Mouse (Mus musculus) T-helper 17 cell (primary cell): Measurements from ENCODE around the gene Cdkl4.

ENCODE experiments used
- in situ Hi-C, 2 experiments: fragments of 300-600 bp; cut with MboI, MseI; formaldehyde crosslinking; loops; 1 replicate in 1 of 2; 2 replicates in 1 of 2; pipeline ENCODE4 v1.15.1; 2025; ENCODE audit warnings: high pct_unique_total_duplicates in 2 of 2

The Cdkl4 gene

DNA sequence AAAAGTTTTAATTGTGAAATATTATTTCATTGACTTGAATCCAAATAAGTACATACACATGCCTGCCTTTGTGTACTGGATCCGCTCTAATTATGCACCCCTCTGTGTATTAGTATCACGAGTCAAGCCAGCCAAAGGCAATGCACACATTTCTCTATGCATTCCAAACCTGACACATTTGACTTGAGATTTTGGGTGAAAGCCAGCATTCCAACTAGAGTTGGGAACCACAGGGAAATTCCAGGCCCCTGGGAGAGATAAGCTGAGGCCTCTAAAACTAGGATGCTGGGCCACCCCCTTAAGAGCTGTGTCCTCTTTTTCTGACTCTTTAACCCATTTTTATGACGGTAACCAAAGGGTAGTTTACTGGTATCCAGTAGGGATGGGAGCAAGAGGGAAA lies 88.7 kb downstream of the Cdkl4 start:
- in situ Hi-C loops: loop anchor here in 1 of 2 experiments (25.0 kb wide), 1 partner anchor 1127 kb away; the partner anchor contains the start of gene Cdc42ep3

DNA sequence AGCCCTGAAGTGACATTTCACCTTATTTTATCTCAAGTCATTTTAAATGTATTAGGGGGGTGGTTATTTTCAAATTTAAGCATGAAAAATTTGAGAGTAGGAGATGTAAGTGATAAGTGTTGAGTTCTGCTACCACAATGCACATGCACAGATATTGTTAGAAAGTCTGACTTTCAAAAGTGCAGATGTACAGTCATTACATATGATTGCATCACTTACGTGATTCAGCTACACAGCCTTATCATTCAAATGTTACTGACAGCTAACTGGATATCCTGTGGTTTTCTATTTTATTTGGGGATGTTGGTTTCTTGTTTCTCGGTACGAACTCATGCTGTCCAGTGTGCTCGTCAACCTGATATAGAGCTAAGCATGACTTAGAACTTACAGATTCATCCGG lies 92.5 kb downstream of the Cdkl4 start:
- in situ Hi-C loops: loop anchor here in 1 of 2 experiments (25.0 kb wide), 1 partner anchor 1123 kb away; the partner anchor contains the start of gene Cdc42ep3

- in situ Hi-C loops: loop anchor here (5.0 to 25.0 kb wide), 2 partner anchors 71 to 1119 kb away; partner anchors contain the start of gene Cdc42ep3 (in 1 of the 2)
These were observed 96.8 kb downstream of the Cdkl4 start for GRCm38 (mm10) chr17:80480855-80481224.

- in situ Hi-C loops: loop anchor here (5.0 to 25.0 kb wide), 2 partner anchors 72 to 1118 kb away; partner anchors contain the start of gene Cdc42ep3 (in 1 of the 2)
These were observed 97.4 kb downstream of the Cdkl4 start, which contains the start of gene Sos1 for GRCm38 (mm10) chr17:80480031-80480854. TSS of gene Sos1 (minus strand) at chr17:80480453.

GRCm38 (mm10) chr17:80479295-80480030 lies 98.2 kb downstream of the Cdkl4 start:
- in situ Hi-C loops: loop anchor here (5.0 to 25.0 kb wide), 2 partner anchors 73 to 1117 kb away; partner anchors contain the start of gene Cdc42ep3 (in 1 of the 2)

GRCm38 (mm10) chr17:80477679-80478078 lies 99.9 kb downstream of the Cdkl4 start:
- in situ Hi-C loops: loop anchor here in 1 of 2 experiments (25.0 kb wide), 1 partner anchor 1115 kb away; the partner anchor contains the start of gene Cdc42ep3

GRCm38 (mm10) chr17:80476496-80476895 lies 101.1 kb downstream of the Cdkl4 start:
- in situ Hi-C loops: loop anchor here in 1 of 2 experiments (25.0 kb wide), 1 partner anchor 1114 kb away; the partner anchor contains the start of gene Cdc42ep3
